Mouse (Mus musculus): ENCODE measurements at regions not wholly inside any gene's neighbourhood (a gene's known extent, or its start where the extent isn't known, plus 50 kb on each side); places are given as distances from the start of the nearest gene placed in this dataset.
"Not testable (repeated sequence)": the region's sequence is repeated elsewhere in the genome, so short reads cannot be mapped to it uniquely, and the experiment has no call there.

DNA sequence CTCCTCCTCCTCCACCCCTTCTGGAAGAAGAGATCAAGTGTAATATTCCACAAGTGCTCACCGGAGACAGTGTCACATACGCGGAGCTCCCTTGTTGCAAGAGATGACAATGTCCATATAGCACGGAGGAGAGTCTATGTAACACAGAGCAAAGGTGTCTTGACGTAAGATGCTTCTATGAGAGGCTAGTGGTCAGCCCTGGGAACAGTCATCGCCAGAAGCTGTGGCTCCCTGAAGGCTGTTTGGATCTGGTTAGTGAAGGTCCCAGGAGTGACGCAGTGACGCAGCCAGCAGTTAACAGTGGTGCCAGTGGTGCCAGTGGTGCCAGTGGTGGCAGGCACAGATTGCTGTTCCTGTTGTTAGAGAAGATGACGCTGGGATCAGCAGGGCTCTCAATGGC lies 66.9 kb downstream of the Twistnb start:
- DNase-seq (ENCODE audit: low spot score): no peak

DNA sequence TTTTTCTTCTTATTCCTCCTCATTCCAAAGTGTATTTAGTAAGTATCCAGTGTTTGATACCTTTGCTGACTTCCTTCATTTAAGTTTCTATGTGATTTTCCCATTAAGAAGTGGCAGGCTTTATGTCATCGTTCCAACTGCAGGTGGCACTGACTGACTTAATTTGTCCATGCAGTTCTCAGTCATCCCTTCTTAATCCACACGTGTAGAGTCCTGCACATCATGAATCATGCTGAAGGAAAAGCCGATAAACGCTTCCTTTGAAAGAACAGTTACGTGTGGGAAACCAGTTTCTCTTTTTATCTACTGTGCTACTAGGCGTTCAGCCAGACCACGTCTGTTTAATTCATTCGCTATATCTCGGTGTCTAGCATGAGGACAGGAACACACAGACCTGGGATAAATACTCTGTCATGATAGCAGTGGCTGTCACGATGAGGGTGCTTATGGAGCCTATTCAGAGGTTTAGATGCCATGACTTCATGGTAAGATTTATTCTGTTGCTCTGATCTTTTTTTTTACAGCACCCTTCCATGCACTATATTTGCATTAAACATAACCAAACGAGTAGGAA lies 68.0 kb downstream of the Twistnb start:
- DNase-seq (ENCODE audit: low spot score): no peak

DNA sequence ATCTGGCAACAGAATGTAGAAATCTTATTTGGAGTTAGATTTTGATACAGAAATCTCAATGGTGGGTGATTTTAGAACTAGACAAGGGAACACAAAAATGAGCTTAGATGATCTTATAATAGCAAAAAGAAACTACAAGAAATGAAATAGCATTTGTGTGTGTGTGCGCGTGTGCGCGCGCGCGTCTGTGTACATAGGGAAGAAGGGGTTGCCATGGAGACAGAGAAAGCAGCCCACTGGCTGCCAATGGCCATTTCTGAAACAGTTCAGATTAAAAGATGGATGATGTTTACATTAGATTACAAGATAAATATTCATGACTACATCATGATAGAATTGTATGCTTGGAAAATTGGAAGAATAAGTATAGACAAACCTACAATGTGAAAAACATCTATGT lies 112.1 kb downstream of the Twistnb start:
- no peak for DNase-seq (ENCODE audit: low spot score)

DNA sequence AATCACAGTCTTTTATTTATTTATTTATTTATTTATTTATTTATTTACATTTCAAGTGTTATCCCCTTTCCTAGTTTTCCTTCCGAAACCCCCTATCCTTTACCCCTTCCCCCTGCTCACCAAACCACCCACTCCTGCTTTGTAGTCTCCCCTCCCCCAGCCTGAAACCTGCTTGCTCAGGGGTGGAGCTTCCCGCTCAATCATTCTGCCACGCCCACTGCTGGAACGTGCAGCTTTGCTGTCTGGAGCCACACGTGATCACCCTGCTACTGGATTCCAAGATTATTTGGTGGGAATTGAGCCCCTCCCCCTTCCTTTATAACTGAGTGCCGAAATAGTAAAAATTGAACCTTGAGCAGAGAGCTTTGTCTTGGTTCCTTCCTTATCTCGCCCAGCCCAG lies 122.2 kb downstream of the Twistnb start:
- not testable (repeated sequence) for DNase-seq (ENCODE audit: low spot score)

DNA sequence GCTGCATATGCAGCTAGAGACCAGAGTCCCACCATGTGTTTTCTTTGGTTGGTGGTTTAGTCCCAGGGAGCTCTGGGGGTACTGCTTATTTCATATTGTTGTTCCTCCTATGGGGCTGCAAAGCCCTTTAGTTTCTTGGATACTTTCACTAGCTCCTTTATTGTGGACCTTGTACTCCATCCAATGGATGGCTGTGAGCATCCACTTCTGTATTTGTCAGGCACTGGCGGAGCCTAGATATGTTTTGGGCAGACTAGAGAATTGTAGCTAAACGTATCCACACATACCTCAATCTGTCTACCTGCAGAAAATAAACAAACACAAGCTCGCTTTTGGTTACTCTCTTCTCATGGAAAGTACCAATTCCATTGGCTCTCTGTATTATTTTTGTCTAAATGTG lies 122.8 kb downstream of the Twistnb start:
- DNase-seq (ENCODE audit: low spot score): no peak

DNA sequence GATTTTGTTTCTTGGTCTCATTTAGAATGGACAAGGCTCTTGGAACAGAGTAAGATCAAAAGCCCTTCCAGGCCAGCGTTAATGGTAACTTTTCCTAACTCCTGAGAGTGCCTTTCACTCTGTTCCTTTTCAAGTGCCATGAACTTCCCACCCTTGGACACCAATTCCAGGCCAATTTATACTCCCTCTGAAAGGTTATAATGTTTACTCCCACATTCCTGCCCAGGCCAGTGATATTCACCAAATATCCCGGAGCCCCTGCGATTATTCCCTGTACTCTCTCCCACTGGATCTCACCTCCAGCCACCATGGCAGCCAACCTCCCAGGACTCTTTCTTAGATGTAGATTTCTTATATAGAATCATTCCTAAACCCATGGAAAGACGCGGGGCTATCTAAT lies 123.2 kb downstream of the Twistnb start:
- no peak for DNase-seq (ENCODE audit: low spot score)

DNA sequence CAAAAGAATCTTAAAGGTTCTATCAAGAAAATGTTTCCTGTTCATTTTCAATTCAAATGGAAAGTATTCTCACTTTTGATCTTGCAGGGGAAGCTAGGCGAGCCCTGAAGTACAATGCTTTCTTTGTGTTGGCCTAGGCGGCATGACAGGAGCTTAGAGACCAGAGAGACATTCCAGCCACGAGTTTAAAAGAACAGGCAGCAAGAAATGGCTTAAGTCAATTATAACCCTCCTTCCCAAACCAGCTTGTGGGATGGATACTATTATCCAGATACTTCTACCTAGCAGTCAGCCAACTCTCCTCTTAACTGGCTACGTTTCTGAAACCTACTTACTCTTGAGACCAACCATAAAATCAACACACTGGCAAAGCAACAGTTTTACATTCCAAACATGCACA lies 124.3 kb downstream of the Twistnb start:
- DNase-seq (ENCODE audit: low spot score): no peak

DNA sequence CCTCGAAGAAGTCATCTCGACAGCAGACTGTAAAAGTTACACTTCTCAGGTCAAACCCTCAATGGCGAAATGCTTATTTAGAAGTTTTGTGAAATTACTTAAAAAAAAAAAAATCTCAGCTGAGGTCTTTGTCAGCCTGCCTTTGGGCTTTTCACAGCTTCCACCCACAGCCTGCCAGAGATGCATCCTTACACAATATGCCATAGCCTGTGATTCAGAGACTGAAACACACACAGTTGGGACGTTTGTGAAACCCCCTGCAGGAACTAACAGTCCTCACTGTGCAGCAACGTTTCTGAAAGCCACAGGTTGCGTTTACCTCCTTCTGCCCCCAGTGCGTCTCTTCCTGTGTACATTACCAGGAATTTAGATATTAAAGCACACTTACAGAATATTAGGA lies 131.7 kb downstream of the Twistnb start:
- no peak for DNase-seq (ENCODE audit: low spot score)

DNA sequence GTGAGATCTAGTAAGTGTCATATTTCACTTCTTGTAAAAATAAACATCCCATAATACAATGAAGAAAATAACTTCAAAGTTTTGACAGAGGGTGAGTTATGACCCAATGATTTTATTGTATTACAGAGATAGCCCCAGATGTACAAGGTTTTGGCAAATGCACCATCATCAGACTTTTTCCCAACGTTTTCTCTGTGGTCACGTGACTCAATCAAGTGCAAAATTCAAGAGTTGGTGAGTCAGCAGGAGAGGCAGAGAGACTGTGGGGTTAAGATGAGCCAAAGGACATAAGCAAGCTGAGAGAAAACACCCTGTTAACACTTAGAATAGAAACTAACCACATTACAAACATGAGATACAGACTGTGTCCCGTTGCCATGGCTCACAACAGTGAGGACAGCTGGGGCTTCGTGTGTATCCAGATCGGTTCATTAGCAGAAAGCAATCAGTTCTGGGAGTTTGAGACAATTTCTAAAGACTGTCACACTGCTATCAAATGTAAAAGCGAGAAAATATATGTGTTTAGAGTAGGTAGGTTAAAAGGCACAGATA lies 148.5 kb downstream of the Twistnb start:
- DNase-seq (ENCODE audit: low spot score): no peak

DNA sequence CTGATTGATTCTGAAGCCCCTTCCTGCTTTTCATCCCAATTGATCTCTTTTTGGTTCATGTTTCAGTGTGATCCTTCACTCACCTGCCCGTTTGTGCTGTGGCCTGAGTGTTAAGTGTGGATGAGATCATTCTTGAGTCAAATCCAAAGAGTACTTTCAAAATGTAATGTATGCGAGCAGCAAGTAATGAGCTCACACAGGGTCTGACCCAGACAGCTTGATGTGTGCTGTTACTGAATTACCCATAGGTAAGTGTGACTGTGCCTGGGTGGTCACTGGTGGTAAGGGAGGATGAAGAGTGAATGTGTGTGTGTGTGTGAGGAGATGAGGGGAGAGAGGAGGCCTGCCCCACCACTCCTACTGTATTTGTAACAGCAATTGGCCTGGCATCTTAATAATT lies 151.4 kb downstream of the Twistnb start:
- no peak for DNase-seq (ENCODE audit: low spot score)

DNA sequence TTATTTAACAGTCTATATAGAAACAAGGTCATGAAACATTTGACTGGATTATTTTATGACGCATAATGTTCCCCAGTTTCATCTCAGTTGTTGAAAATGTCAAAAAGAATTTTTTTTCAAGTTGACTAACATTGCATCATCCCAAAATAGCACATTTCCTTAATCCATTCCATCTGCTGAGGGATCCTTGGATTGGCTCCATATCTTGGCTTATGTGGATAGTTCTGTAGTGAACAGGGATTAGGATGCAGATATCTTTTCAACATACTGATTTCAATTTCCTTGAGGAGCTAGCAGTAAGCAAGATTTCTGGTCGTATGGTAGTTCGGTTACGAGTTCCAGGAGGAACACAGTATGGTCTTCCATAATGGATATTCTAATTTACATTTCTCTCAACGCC lies 161.6 kb downstream of the Twistnb start:
- DNase-seq (ENCODE audit: low spot score): no peak

DNA sequence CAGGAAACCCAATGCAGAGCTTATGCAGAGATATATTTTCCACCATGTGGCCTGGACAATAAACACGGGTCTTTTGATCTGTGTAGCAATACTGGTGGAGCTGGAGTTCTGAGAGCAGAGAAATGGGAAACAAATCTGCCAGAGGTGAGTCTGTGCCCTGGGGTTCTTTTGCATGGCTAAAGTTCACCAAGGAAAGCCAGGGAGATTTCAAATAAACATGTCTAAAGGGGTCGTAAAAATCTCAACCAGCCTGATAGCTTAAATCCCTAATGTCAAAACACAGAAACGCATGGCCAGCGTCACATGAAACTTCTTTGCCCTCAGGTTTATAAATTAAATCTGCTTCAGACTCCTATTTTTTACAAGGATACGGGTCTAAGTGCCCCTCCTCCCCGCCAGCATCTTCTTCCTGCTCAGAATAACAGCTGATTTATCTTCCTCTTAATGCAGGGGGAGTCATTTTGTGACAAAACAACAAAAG lies 163.0 kb downstream of the Twistnb start:
- DNase-seq (ENCODE audit: low spot score): no peak

DNA sequence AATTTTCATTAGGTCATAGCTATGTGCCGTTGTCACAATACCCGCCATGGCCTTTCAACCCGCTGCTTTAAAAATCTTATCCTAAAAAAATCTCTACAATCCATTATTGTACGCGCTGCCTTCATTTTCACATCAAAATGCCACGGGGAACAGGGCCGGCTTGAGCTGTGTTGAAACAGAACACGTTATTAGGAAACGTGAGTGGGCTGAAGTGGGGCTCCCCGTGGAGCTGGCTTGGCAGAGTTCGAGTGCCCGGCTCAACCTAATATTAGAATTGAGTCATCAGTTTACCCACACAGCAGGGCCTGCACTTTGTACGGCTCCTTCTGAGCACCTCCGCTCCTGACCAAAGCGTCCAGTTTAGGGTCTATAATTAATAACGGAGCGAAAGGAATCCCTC lies 163.5 kb downstream of the Twistnb start:
- DNase-seq (ENCODE audit: low spot score): no peak

DNA sequence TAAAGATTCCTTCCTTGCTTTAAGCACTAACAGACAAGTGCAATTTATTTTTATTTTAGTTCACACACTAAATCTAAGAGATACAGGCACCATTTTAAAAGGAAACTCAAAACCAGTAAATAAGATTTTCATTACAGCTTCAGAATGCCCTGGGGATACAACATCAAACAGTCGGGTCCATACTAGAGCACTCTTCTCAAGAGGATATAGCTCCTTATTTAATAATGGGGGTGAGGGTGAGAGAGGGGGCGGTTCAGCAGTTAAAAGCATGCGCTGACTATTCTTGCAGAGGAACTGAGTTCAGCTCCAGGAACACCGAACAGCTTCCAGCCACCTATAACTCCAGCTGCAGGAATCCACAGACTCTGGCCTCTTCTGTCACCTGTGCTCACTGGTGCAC lies 164.2 kb downstream of the Twistnb start:
- DNase-seq (ENCODE audit: low spot score): no peak

DNA sequence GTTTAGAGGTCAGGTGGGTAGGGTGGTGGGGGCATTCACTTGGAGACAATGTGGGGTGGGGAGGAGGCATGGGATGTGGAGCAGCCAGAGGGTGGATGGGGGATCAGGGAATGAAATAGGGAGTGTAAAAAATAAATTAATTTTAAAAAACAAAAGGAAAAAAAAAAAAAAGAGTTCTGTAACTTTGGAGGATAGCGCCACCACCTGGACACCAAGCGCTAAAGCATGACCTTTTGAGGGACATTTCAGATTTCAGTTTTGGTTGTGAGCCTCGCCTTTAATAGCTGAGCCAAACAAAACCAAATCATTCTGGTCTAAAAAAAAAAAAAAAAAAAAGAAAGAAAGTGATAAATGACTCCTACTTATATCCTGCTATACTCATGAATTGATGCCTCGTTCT lies 176.0 kb downstream of the Twistnb start:
- DNase-seq (ENCODE audit: low spot score): no peak

DNA sequence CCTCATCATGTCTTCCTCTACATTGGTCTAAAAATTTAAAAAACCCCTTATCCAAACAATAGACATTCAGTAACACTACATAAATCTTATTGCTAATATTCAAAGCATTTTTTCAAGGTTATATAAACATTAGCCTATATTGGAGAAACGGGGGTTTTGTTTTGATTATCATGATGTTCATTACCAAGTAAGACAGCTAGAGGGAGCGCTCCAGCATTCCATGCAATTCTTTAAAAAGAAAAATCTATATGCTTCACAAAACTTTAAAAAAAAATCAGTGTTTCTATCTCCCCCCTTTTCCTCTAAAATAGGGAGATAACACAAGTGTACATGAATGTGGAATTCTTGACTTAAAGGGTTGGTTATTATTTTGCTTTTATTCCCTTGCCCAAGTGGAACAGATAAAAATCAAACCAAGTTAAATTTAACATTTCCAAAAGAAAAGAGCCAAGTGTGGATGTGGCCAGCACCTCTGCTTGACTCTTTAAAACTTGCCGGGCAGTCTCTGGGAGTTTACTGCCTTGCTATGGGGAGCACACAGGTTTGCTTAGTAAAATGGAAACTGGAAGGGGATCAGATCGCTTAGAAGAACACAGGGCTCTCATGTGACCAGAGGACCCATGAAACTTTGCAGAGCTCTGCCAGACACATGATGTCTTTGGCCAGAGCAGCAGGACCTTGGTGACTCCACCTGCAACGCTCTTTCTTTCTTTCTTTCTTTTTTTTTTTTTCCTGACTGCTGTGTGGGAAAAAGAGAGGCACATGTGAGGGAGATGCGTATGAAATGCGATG lies 178.6 kb downstream of the Twistnb start:
- DNase-seq (ENCODE audit: low spot score): no peak

DNA sequence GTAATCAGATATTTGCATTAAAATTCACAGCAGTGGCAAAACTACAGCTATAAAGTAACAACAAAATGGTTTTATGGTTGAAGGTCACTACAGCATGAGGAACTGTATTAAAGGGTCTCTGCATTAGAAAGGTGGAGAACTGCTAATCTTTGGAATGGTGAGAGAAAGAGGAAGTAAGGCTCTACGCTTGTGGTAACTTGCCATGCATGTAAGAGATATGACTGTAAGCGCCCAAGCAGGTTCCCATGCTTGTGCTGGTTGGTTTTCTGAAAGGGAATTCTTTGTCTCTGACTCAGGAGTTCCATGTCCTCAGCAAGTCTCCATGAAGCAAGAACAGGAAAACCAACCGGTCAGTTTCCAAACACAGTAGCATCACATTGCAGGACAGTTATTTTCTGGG lies 182.9 kb downstream of the Twistnb start:
- no peak for DNase-seq (ENCODE audit: low spot score)

DNA sequence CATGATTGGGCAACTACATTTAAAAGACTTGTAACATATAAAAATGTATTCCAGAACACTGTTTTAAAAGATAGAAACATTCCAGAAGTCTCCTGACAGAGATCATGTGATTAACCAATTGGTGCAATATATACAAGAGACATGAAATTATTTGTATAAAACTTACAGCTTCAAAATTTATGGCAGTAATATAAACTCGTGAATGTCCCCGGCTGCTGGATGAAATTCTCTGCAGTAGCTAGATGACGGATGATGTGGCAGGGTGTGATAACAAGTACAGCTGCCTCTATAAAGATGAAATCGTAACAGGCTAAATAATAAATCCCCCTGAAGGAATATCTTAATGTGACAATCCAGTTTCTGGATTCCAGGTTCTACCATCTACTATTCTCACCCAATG lies 191.0 kb downstream of the Twistnb start:
- DNase-seq (ENCODE audit: low spot score): no peak

DNA sequence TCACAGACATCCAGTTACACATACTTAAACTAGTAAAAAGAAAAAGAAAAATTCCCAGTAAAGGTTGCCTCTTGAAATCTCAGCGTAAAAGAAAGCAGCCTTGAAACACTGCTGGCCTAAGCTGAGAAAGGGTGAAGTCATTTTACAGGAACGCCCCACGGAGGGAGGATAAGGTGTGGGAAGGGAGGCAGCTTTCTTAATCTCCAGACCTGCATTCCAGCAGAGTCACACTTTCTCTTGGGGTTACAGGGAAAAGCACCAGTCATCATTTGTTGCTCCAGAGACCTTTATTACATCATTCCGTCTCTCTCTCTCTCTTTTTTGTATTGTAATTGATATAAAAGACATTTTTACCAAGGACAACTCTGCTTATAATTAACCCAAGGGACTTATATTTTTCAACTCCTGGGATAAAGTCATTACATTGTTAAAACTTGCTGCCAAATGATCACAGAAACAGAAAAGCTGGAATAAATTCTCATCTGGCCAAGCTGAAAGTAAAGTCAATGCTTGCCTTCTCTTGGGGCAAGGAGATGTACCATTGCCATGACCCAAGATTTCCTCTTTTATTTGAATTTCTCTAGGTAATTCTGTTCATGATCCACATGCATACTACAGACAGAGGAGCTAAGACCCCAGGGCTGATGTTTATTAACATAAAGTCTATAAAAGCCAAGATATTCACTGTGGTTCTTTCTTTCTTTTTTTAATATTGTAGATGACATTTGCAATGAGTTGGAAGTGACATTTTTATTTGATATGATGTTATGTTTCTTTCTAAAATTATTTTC lies 196.9 kb downstream of the Twistnb start:
- DNase-seq (ENCODE audit: low spot score): peak; percentile 3

DNA sequence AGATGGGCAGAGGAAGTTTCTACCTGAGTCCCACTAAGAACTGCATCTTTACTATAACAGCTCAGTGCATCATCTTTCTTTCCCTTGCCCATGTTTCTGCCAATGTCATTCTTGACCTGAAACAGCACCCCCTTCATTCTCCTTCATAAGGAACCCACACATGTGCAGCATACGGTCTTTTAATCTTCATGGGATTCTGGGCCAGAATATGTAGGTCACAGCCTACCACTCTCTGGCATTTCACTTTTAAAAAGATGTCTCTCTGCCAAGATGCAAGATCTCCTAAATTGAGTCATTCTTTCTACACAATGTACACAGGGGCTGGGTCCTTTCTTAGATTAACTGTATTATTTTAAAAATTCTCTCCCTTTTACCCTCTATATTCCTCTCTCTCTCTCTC lies 223.2 kb downstream of the Twistnb start:
- no peak for DNase-seq (ENCODE audit: low spot score)

DNA sequence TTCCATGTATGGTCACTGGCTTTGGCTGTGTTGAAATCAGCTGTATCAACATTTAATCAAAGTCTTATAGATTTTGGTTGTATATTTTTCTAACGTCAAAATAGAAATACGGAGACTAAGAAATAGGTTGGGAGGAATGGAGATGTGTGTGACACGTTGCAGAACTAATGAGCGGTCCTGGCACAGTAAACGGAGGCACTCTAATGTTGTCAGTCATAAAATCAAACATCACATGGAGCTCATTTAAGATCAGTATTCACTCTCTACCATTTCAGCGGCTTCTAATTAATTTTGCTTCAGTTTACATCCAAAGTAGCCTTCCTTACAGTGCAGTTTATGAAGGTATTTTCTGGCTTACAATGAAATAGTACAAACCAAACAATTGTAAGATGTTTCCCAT lies 246.1 kb downstream of the Twistnb start:
- DNase-seq (ENCODE audit: low spot score): no peak

DNA sequence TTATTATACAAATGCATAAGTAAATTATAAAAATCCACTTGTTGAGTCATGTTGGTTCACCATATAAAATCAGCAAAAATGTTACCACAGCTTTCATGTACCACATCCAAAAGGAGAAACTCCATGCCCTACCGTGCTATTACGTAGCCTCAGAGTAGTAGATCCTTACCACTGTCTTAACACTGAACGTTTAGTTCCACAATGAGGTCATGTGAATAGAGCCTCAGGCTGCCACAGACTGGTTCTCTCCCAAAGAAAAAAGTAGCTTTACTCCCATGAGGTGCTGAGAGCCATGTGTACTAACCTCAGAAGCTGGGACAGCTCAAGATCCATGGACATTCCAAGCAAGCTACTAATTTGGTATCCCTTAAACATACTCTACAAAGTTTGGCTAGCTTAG lies 235.4 kb upstream of the Ferd3l start:
- no peak for DNase-seq (ENCODE audit: low spot score)

DNA sequence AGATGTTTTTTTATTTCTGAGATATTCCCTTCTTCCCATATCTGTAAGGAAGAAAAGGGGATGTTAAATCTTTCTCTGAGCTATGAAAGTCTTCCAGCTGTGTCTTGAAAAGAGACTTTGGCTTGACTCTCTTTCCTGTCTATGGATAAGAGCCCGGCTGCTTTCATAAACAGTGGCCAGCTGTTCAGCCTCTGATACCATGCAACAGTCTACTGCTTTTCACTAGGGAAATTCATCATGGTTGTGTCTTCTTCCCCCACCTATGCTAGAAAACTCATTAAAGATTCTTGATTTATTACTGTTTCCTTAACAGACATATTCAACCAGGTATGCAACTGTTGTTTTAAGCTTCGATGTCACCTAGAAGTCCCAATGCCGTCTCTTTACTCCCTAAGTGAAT lies 213.8 kb upstream of the Ferd3l start:
- peak; percentile 9 for DNase-seq (ENCODE audit: low spot score)
